Mouse (Mus musculus) neutrophil, adult 59 days (primary cell): ENCODE measurements around the gene Fev. TPM values are rescaled to one million over a fixed set of nuclear protein-coding genes. Genes with fewer than 3 reads are reported as not detected.

Experiments used
- total RNA-seq, 2 experiments: library from RNA; stranded (reverse); gene quantifications; 1 replicate in 1 of 2; 2 replicates in 1 of 2; pipeline ENCODE4 v1.2.4; 2023

Fev gene
- total RNA-seq, result not detected

GRCm38 (mm10) chr1:74885369-74886042 is at the start of gene Fev:
Fev (minus strand) TSS chr1:74885419.

GRCm38 (mm10) chr1:74893134-74893855 is 8.1 kb upstream of the Fev start, which contains the start of gene Cryba2:
Cryba2 (minus strand) TSS chr1:74893143.

GRCm38 (mm10) chr1:74854306-74855056 is 30.7 kb downstream of the Fev start, which contains the start of gene Cdk5r2:
Cdk5r2 (plus strand) TSS chr1:74854934.

Other genes starting within 250 kb of the Fev start
- 10 to 100 TPM; 13.5 to 18.1 TPM for gene Ttll4, start 223.7 kb downstream of the Fev start, total RNA-seq
- gene Cyp27a1, start 171.8 kb downstream of the Fev start, total RNA-seq, result 10 to 100 TPM; 29.6 to 41.2 TPM
- not detected for gene Prkag3, start 136.2 kb downstream of the Fev start, total RNA-seq
- gene Wnt6, start 113.5 kb downstream of the Fev start, total RNA-seq, result 1 to 10 TPM; 1.5 to 1.8 TPM
- not detected for gene Wnt10a, start 93.9 kb downstream of the Fev start, total RNA-seq
- gene Cdk5r2, start 30.5 kb downstream of the Fev start, total RNA-seq, result not detected
- gene Cryba2, start 7.7 kb upstream of the Fev start, total RNA-seq, result not detected
- not detected for gene Cfap65, start 50.2 kb upstream of the Fev start, total RNA-seq
- under 1 TPM in 1 of 2 experiments, not detected in 1; 0.58 TPM for gene Ihh, start 66.3 kb upstream of the Fev start, total RNA-seq
- gene Nhej1, start 239.8 kb upstream of the Fev start, total RNA-seq, result 10 to 100 TPM in 1 of 2 experiments, 1 to 10 TPM in 1; 7.5 to 10.2 TPM
- gene Slc23a3, start 248.5 kb upstream of the Fev start, total RNA-seq, result 1 to 10 TPM; 1.2 to 1.5 TPM